Mouse (Mus musculus): Measurements from ENCODE around the gene Galk2. TPM values are rescaled to one million over a fixed set of nuclear protein-coding genes. Genes with fewer than 3 reads are reported as not detected.

Galk2 gene
- polyA plus RNA-seq, 1 experiment from 2014 or later: 28.0 TPM

- 96% methylated on average over 3 of the region's 3 CpGs for WGBS
- ATAC-seq (ENCODE audit: low FRiP score): no peak
- Histone ChIP-seq H3K27me3 (no peaks in the 10 kb centered on the region), H3K9ac (no peak overlapping the region), H3K36me3 (replicated peaks) (peaks cover 6% of the 10 kb centered on the region; the same call in 1 of the 2 replicates), H3K4me2 (no peak overlapping the region), H3K4me3 (replicated peaks) (no peak overlapping the region), H3K9me3 (no peaks in the 10 kb centered on the region), H3K4me1 (no peaks in the 10 kb centered on the region), H3K27ac (no peak overlapping the region)
Measured at GRCm38 (mm10) chr2:125929396-125929795, 70.5 kb downstream of the Galk2 start.

- Histone ChIP-seq H3K4me3 (replicated peaks) (no peak overlapping the region), H3K4me2 (no peak overlapping the region), H3K27me3 (no peaks in the 10 kb centered on the region), H3K9me3 (no peaks in the 10 kb centered on the region), H3K36me3 (replicated peaks) (peaks cover 6% of the 10 kb centered on the region; the same call in 1 of the 2 replicates), H3K9ac (no peak overlapping the region), H3K27ac (no peak overlapping the region), H3K4me1 (no peaks in the 10 kb centered on the region)
- ATAC-seq (ENCODE audit: low FRiP score): no peak
- WGBS: 89% methylated on average over 2 of the region's 2 CpGs
Measured at GRCm38 (mm10) chr2:125929872-125930271, 71.0 kb downstream of the Galk2 start.

GRCm38 (mm10) chr2:125931193-125931592, 72.3 kb downstream of the Galk2 start:
- Histone ChIP-seq H3K27ac (no peak overlapping the region), H3K4me1 (no peaks in the 10 kb centered on the region), H3K9ac (no peak overlapping the region), H3K4me2 (no peak overlapping the region), H3K27me3 (no peaks in the 10 kb centered on the region), H3K36me3 (replicated peaks) (peaks cover 6% of the 10 kb centered on the region; the same call in 1 of the 2 replicates), H3K9me3 (no peaks in the 10 kb centered on the region), H3K4me3 (replicated peaks) (no peak overlapping the region)
- 58% methylated on average over 5 of the region's 5 CpGs for WGBS
- no peak; the same call in 1 of the 2 replicates for ATAC-seq (ENCODE audit: low FRiP score)

GRCm38 (mm10) chr2:125932734-125933133, 73.8 kb downstream of the Galk2 start:
- Histone ChIP-seq H3K4me1 (no peaks in the 10 kb centered on the region), H3K9me3 (no peaks in the 10 kb centered on the region), H3K27me3 (no peaks in the 10 kb centered on the region), H3K4me2 (no peak overlapping the region), H3K27ac (no peak overlapping the region), H3K4me3 (replicated peaks) (no peak overlapping the region), H3K36me3 (replicated peaks) (peaks cover 6% of the 10 kb centered on the region; the same call in 1 of the 2 replicates), H3K9ac (no peak overlapping the region)
- no peak for ATAC-seq (ENCODE audit: low FRiP score)

GRCm38 (mm10) chr2:125933977-125934376, 75.1 kb downstream of the Galk2 start:
- ATAC-seq (ENCODE audit: low FRiP score): no peak
- Histone ChIP-seq H3K27ac (no peak overlapping the region), H3K4me1 (no peaks in the 10 kb centered on the region), H3K9me3 (no peaks in the 10 kb centered on the region), H3K27me3 (no peaks in the 10 kb centered on the region), H3K9ac (no peak overlapping the region), H3K4me2 (no peak overlapping the region), H3K4me3 (replicated peaks) (no peak overlapping the region), H3K36me3 (replicated peaks) (peaks cover 6% of the 10 kb centered on the region; the same call in 1 of the 2 replicates)
- 74% methylated on average over 3 of the region's 3 CpGs for WGBS

GRCm38 (mm10) chr2:125936396-125936795, 77.5 kb downstream of the Galk2 start:
- Histone ChIP-seq H3K9ac (no peak overlapping the region), H3K4me3 (replicated peaks) (no peak overlapping the region), H3K36me3 (replicated peaks) (0 out of 2 replicates have a peak, but pooled peaks cover 2% of the 10 kb centered on the region), H3K4me1 (no peaks in the 10 kb centered on the region), H3K27me3 (no peaks in the 10 kb centered on the region), H3K27ac (no peak overlapping the region), H3K4me2 (no peak overlapping the region), H3K9me3 (no peaks in the 10 kb centered on the region)
- no peak for ATAC-seq (ENCODE audit: low FRiP score)
- 54% methylated on average over 5 of the region's 5 CpGs for whole genome bisulfite sequencing

- 83% methylated on average over 6 of the region's 6 CpGs for WGBS
- no peaks in the 10 kb centered on the region for H3K4me1 ChIP-seq
- no peaks in the 10 kb centered on the region for H3K9me3 ChIP-seq
- H3K4me2 ChIP-seq: no peak overlapping the region
- ATAC-seq (ENCODE audit: low FRiP score): no peak; the same call in 1 of the 2 replicates
- H3K36me3 ChIP-seq (replicated peaks): no peaks in the 10 kb centered on the region
- no peak overlapping the region for H3K9ac ChIP-seq
- no peaks in the 10 kb centered on the region for H3K27me3 ChIP-seq
- no peak overlapping the region for H3K4me3 ChIP-seq (replicated peaks)
- no peak overlapping the region for H3K27ac ChIP-seq
Measured at GRCm38 (mm10) chr2:125938993-125939642, 80.2 kb downstream of the Galk2 start.

- H3K9ac ChIP-seq: no peak overlapping the region
- WGBS: 77% methylated on average over 6 of the region's 6 CpGs
- no peaks in the 10 kb centered on the region for H3K4me1 ChIP-seq
- H3K36me3 ChIP-seq (replicated peaks): no peaks in the 10 kb centered on the region
- H3K27me3 ChIP-seq: no peaks in the 10 kb centered on the region
- ATAC-seq (ENCODE audit: low FRiP score): no peak
- H3K27ac ChIP-seq: no peak overlapping the region
- no peak overlapping the region for H3K4me2 ChIP-seq
- no peak overlapping the region for H3K4me3 ChIP-seq (replicated peaks)
- H3K9me3 ChIP-seq: no peaks in the 10 kb centered on the region
Measured at GRCm38 (mm10) chr2:125941111-125941785, 82.3 kb downstream of the Galk2 start.

GRCm38 (mm10) chr2:125943301-125943700, 84.4 kb downstream of the Galk2 start:
- no peaks in the 10 kb centered on the region for H3K36me3 ChIP-seq (replicated peaks)
- no peak overlapping the region for H3K9ac ChIP-seq
- no peak for ATAC-seq (ENCODE audit: low FRiP score)
- H3K4me2 ChIP-seq: no peak overlapping the region
- no peak overlapping the region for H3K4me3 ChIP-seq (replicated peaks)
- 78% methylated on average over 1 of the region's 1 CpGs for WGBS
- H3K4me1 ChIP-seq: no peaks in the 10 kb centered on the region
- H3K27ac ChIP-seq: no peak overlapping the region
- H3K9me3 ChIP-seq: no peaks in the 10 kb centered on the region
- no peaks in the 10 kb centered on the region for H3K27me3 ChIP-seq

GRCm38 (mm10) chr2:125948195-125948594, 89.3 kb downstream of the Galk2 start:
- H3K9me3 ChIP-seq: no peaks in the 10 kb centered on the region
- H3K36me3 ChIP-seq (replicated peaks): 0 out of 2 replicates have a peak, but pooled peaks cover 7% of the 10 kb centered on the region
- no peak overlapping the region for H3K27ac ChIP-seq

GRCm38 (mm10) chr2:125968811-125969210, 109.9 kb downstream of the Galk2 start:
- Histone ChIP-seq H3K27ac (no peak overlapping the region), H3K4me1 (no peaks in the 10 kb centered on the region), H3K4me3 (replicated peaks) (no peak overlapping the region), H3K36me3 (replicated peaks) (no peaks in the 10 kb centered on the region), H3K27me3 (no peaks in the 10 kb centered on the region), H3K4me2 (no peak overlapping the region), H3K9me3 (no peaks in the 10 kb centered on the region), H3K9ac (no peak overlapping the region)
- WGBS: 100% methylated on average over 1 of the region's 1 CpGs
- ATAC-seq (ENCODE audit: low FRiP score): no peak

More at GRCm38 (mm10) chr2:125948195-125948594, 89.3 kb downstream of the Galk2 start:
- ATAC-seq (ENCODE audit: low FRiP score): no peak
- Histone ChIP-seq H3K4me3 (replicated peaks) (no peak overlapping the region), H3K9ac (no peak overlapping the region), H3K4me2 (no peak overlapping the region), H3K4me1 (no peaks in the 10 kb centered on the region), H3K27me3 (no peaks in the 10 kb centered on the region)
- 93% methylated on average over 2 of the region's 2 CpGs for WGBS

GRCm38 (mm10) chr2:125973207-125973606, 114.3 kb downstream of the Galk2 start:
- no peak overlapping the region for H3K9ac ChIP-seq
- H3K4me1 ChIP-seq: no peaks in the 10 kb centered on the region; the same call in 1 of the 2 replicates
- no peak for ATAC-seq (ENCODE audit: low FRiP score)
- no peak overlapping the region for H3K27ac ChIP-seq
- no peak overlapping the region for H3K4me3 ChIP-seq (replicated peaks)
- H3K9me3 ChIP-seq: no peaks in the 10 kb centered on the region
- H3K36me3 ChIP-seq (replicated peaks): no peaks in the 10 kb centered on the region
- H3K4me2 ChIP-seq: no peak overlapping the region
- no peaks in the 10 kb centered on the region for H3K27me3 ChIP-seq
- WGBS: 74% methylated on average over 6 of the region's 6 CpGs

GRCm38 (mm10) chr2:125975206-125975605, 116.3 kb downstream of the Galk2 start:
- Histone ChIP-seq H3K9ac (no peak overlapping the region), H3K27ac (no peak overlapping the region), H3K4me1 (no peaks in the 10 kb centered on the region; the same call in 1 of the 2 replicates), H3K4me2 (no peak overlapping the region), H3K4me3 (replicated peaks) (no peak overlapping the region), H3K9me3 (no peaks in the 10 kb centered on the region), H3K36me3 (replicated peaks) (no peaks in the 10 kb centered on the region), H3K27me3 (no peaks in the 10 kb centered on the region)
- 96% methylated on average over 10 of the region's 10 CpGs for WGBS
- ATAC-seq (ENCODE audit: low FRiP score): no peak

Data from forebrain, embryonic 12.5 days (tissue).